Mouse (Mus musculus): ENCODE results near the gene Trmt61a. TPM values are rescaled to one million over a fixed set of nuclear protein-coding genes. Genes with fewer than 3 reads are reported as not detected.

Gene Trmt61a
- polyA plus RNA-seq, 1 experiment = not detected

GRCm38 (mm10) chr12:111691346-111691872, 13.5 kb downstream of the Trmt61a start:
- no peak for TF ChIP-seq CTCF (IDR thresholded peaks at IDR 0.05; ENCODE audit: insufficient read depth, low read depth, low read length)
- no peak for TF ChIP-seq POLR2A (IDR thresholded peaks at IDR 0.05; ENCODE audit: insufficient read depth, low read depth, low read length)
- 24% methylated on average over 5 of the region's 5 CpGs for WGBS
- peaks cover 94% of the 10 kb centered on the region for H3K4me1 ChIP-seq (ENCODE audit: control insufficient read depth, insufficient read depth, low read length)
- peak overlapping the region; percentile 63 for H3K27ac ChIP-seq (ENCODE audit: insufficient read depth, low read depth, low read length)
- no peak overlapping the region for H3K4me3 ChIP-seq (ENCODE audit: insufficient read depth, low read depth, low read length)

- Histone ChIP-seq H3K4me3 (ENCODE audit: insufficient read depth, low read depth, low read length) (no peak overlapping the region), H3K27ac (ENCODE audit: insufficient read depth, low read depth, low read length) (peak overlapping the region; percentile 71), H3K4me1 (ENCODE audit: control insufficient read depth, insufficient read depth, low read length) (peaks cover 89% of the 10 kb centered on the region)
- TF ChIP-seq CTCF (IDR thresholded peaks at IDR 0.05; ENCODE audit: insufficient read depth, low read depth, low read length) (no peak), POLR2A (IDR thresholded peaks at IDR 0.05; ENCODE audit: insufficient read depth, low read depth, low read length) (no peak)
- WGBS = 67% methylated on average over 5 of the region's 5 CpGs
Measured at GRCm38 (mm10) chr12:111692899-111693298, 15.0 kb downstream of the Trmt61a start.

GRCm38 (mm10) chr12:111693341-111694270, 15.7 kb downstream of the Trmt61a start:
- no peak overlapping the region for H3K4me3 ChIP-seq (ENCODE audit: insufficient read depth, low read depth, low read length)
- TF ChIP-seq POLR2A (IDR thresholded peaks at IDR 0.05; ENCODE audit: insufficient read depth, low read depth, low read length) (no peak), CTCF (IDR thresholded peaks at IDR 0.05; ENCODE audit: insufficient read depth, low read depth, low read length) (no peak)
- H3K4me1 ChIP-seq (ENCODE audit: control insufficient read depth, insufficient read depth, low read length) = peaks cover 89% of the 10 kb centered on the region
- 26% methylated on average over 18 of the region's 18 CpGs for whole genome bisulfite sequencing
- H3K27ac ChIP-seq (ENCODE audit: insufficient read depth, low read depth, low read length) = peak overlapping the region; percentile 71

GRCm38 (mm10) chr12:111694271-111694781, 16.4 kb downstream of the Trmt61a start:
- Histone ChIP-seq H3K4me3 (ENCODE audit: insufficient read depth, low read depth, low read length) (no peak overlapping the region), H3K27ac (ENCODE audit: insufficient read depth, low read depth, low read length) (peak overlapping the region; percentile 71), H3K4me1 (ENCODE audit: control insufficient read depth, insufficient read depth, low read length) (peaks cover 88% of the 10 kb centered on the region)
- TF ChIP-seq CTCF (IDR thresholded peaks at IDR 0.05; ENCODE audit: insufficient read depth, low read depth, low read length) (no peak), POLR2A (IDR thresholded peaks at IDR 0.05; ENCODE audit: insufficient read depth, low read depth, low read length) (0 out of 2 replicates have a peak, but pooled peaks have one; percentile 24)
- WGBS = 6% methylated on average over 12 of the region's 12 CpGs

- no peak for TF ChIP-seq POLR2A (IDR thresholded peaks at IDR 0.05; ENCODE audit: insufficient read depth, low read depth, low read length)
- no peak for TF ChIP-seq CTCF (IDR thresholded peaks at IDR 0.05; ENCODE audit: insufficient read depth, low read depth, low read length)
- Histone ChIP-seq H3K4me3 (ENCODE audit: insufficient read depth, low read depth, low read length) (no peak overlapping the region), H3K4me1 (ENCODE audit: control insufficient read depth, insufficient read depth, low read length) (peaks cover 86% of the 10 kb centered on the region), H3K27ac (ENCODE audit: insufficient read depth, low read depth, low read length) (peak overlapping the region; percentile 80)
- WGBS = 27% methylated on average over 13 of the region's 13 CpGs
Measured at GRCm38 (mm10) chr12:111694880-111695804, 17.2 kb downstream of the Trmt61a start.

GRCm38 (mm10) chr12:111696239-111696638, 18.3 kb downstream of the Trmt61a start:
- Histone ChIP-seq H3K4me1 (ENCODE audit: control insufficient read depth, insufficient read depth, low read length) (peaks cover 87% of the 10 kb centered on the region), H3K4me3 (ENCODE audit: insufficient read depth, low read depth, low read length) (no peak overlapping the region), H3K27ac (ENCODE audit: insufficient read depth, low read depth, low read length) (peak overlapping the region; percentile 68)
- TF ChIP-seq POLR2A (IDR thresholded peaks at IDR 0.05; ENCODE audit: insufficient read depth, low read depth, low read length) = no peak
- peak; percentile 31 for TF ChIP-seq CTCF (IDR thresholded peaks at IDR 0.05; ENCODE audit: insufficient read depth, low read depth, low read length)
- 14% methylated on average over 6 of the region's 6 CpGs for WGBS

- Histone ChIP-seq H3K4me1 (ENCODE audit: control insufficient read depth, insufficient read depth, low read length) (peaks cover 75% of the 10 kb centered on the region), H3K4me3 (ENCODE audit: insufficient read depth, low read depth, low read length) (no peak overlapping the region), H3K27ac (ENCODE audit: insufficient read depth, low read depth, low read length) (peak overlapping the region; percentile 50)
- WGBS = 69% methylated on average over 4 of the region's 4 CpGs
- TF ChIP-seq CTCF (IDR thresholded peaks at IDR 0.05; ENCODE audit: insufficient read depth, low read depth, low read length) (no peak), POLR2A (IDR thresholded peaks at IDR 0.05; ENCODE audit: insufficient read depth, low read depth, low read length) (no peak)
Measured at GRCm38 (mm10) chr12:111697708-111698107, 19.8 kb downstream of the Trmt61a start.

- peak overlapping the region; percentile 50 for H3K27ac ChIP-seq (ENCODE audit: insufficient read depth, low read depth, low read length)
- peaks cover 73% of the 10 kb centered on the region for H3K4me1 ChIP-seq (ENCODE audit: control insufficient read depth, insufficient read depth, low read length)
- H3K4me3 ChIP-seq (ENCODE audit: insufficient read depth, low read depth, low read length) = no peak overlapping the region
- 78% methylated on average over 6 of the region's 6 CpGs for WGBS
- TF ChIP-seq CTCF (IDR thresholded peaks at IDR 0.05; ENCODE audit: insufficient read depth, low read depth, low read length) (no peak), POLR2A (IDR thresholded peaks at IDR 0.05; ENCODE audit: insufficient read depth, low read depth, low read length) (no peak)
Measured at GRCm38 (mm10) chr12:111698346-111698913, 20.5 kb downstream of the Trmt61a start.

Measured in olfactory bulb, adult 2 months (tissue).